Mouse (Mus musculus): ENCODE measurements around the gene R3hdm2. TPM values are rescaled to one million over a fixed set of nuclear protein-coding genes. Genes with fewer than 3 reads are reported as not detected.

Gene R3hdm2
- polyA plus RNA-seq, 1 experiment from 2014 or later = 34.9 TPM

- WGBS = 4% methylated on average over 26 of the region's 26 CpGs
- ATAC-seq (ENCODE audit: insufficient number of reproducible peaks, low FRiP score, low TSS enrichment, low read depth) = no peak
- H3K4me3 ChIP-seq = peak overlapping the region; percentile 31
- H3K27ac ChIP-seq = no peak overlapping the region
- peaks cover 75% of the 10 kb centered on the region for H3K4me1 ChIP-seq
- no peak overlapping the region for H3K9ac ChIP-seq
- H3K36me3 ChIP-seq = no peaks in the 10 kb centered on the region
- H3K4me2 ChIP-seq = peak overlapping the region; percentile 42
- H3K27me3 ChIP-seq = peaks cover 78% of the 10 kb centered on the region
- no peaks in the 10 kb centered on the region for H3K9me3 ChIP-seq
Measured at GRCm38 (mm10) chr10:127526681-127527080, 146.6 kb downstream of the R3hdm2 start.

DNA sequence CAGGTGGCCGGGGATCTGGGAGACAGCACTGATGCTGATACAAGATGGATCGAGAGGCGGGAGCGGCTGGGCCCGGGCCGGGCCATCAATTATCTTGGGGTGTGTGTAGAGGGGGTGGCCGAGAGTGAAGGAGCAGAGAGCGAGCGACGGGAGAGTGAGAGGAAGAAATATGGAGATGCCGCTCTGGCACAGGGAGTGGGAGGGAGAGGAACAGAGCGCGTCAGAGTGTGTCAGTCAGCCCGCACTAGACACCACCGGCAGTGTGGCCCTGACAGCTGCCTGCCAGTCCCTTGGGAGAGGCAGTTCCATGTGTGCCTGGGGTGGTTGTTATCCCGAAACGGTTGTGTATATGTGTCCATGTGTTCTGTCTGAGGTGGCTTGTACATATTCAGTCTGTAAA, 147.4 kb downstream of the R3hdm2 start:
- no peaks in the 10 kb centered on the region for H3K36me3 ChIP-seq

DNA sequence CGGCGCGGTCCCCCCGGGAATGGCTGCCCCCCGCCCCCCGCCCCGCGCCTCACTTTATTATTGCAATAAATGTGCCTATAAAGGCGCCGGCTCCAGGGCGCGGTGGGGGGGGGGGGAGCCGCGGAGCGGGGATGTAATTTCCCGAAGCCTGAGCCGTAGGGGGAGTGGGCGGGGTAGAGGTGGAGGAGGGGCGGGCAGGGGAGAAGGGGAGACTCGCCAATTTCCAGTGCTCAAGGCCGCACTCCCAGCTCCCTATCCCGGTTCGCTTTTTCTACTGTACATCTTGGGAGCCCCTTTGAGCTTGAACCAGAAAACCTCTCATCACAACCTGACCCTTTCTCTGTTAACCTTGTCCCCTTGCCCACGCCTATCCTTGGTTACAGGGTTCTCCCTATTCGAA, 150.8 kb downstream of the R3hdm2 start:
- no peak for ATAC-seq (ENCODE audit: insufficient number of reproducible peaks, low FRiP score, low TSS enrichment, low read depth)

More for the DNA sequence above, 147.4 kb downstream of the R3hdm2 start:
- no peak for ATAC-seq (ENCODE audit: insufficient number of reproducible peaks, low FRiP score, low TSS enrichment, low read depth)
- 23% methylated on average over 17 of the region's 17 CpGs for WGBS
- Histone ChIP-seq H3K27me3 (peaks cover 84% of the 10 kb centered on the region), H3K4me2 (no peak overlapping the region), H3K9me3 (no peaks in the 10 kb centered on the region), H3K4me1 (peaks cover 82% of the 10 kb centered on the region), H3K4me3 (peak overlapping the region; percentile 7; the same call in 1 of the 2 replicates), H3K9ac (no peak overlapping the region), H3K27ac (no peak overlapping the region)

DNA sequence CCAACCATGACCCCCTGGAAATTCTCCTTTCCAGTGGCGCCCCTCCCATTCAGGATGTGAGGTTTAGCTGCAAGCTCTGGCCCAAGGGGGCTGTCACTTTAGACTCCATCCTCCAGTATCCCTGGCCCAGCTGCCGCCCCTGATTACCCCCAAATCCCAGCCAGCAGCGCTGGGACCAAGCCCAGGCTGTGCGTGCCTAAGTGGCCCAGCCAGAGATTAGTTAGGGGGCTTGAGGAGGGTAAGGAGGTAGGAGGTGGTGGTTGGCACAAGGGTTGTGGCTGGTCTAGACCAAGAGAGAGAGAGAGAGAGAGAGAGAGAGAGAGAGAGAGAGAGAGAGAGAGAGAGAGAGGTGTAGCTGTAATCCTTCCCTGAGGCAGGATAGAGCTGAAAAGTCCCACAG, 151.4 kb downstream of the R3hdm2 start:
- 9% methylated on average over 4 of the region's 4 CpGs for WGBS
- peaks cover 86% of the 10 kb centered on the region for H3K4me1 ChIP-seq
- H3K27ac ChIP-seq = 0 out of 2 replicates have a peak overlapping the region, but pooled peaks have one; percentile 43
- peaks cover 96% of the 10 kb centered on the region for H3K27me3 ChIP-seq
- no peak overlapping the region for H3K9ac ChIP-seq
- peak overlapping the region; percentile 44 for H3K4me2 ChIP-seq
- peak overlapping the region; percentile 25 for H3K4me3 ChIP-seq
- H3K9me3 ChIP-seq = no peaks in the 10 kb centered on the region
- no peak for ATAC-seq (ENCODE audit: insufficient number of reproducible peaks, low FRiP score, low TSS enrichment, low read depth)
- no peaks in the 10 kb centered on the region for H3K36me3 ChIP-seq

More for the DNA sequence above, 150.8 kb downstream of the R3hdm2 start:
- H3K4me2 ChIP-seq = peak overlapping the region; percentile 44
- H3K9me3 ChIP-seq = no peaks in the 10 kb centered on the region
- H3K27ac ChIP-seq = no peak overlapping the region
- peaks cover 92% of the 10 kb centered on the region for H3K4me1 ChIP-seq
- no peaks in the 10 kb centered on the region for H3K36me3 ChIP-seq
- 3% methylated on average over 14 of the region's 25 CpGs for WGBS
- H3K27me3 ChIP-seq = peaks cover 96% of the 10 kb centered on the region
- H3K4me3 ChIP-seq = peak overlapping the region; percentile 25
- no peak overlapping the region for H3K9ac ChIP-seq

DNA sequence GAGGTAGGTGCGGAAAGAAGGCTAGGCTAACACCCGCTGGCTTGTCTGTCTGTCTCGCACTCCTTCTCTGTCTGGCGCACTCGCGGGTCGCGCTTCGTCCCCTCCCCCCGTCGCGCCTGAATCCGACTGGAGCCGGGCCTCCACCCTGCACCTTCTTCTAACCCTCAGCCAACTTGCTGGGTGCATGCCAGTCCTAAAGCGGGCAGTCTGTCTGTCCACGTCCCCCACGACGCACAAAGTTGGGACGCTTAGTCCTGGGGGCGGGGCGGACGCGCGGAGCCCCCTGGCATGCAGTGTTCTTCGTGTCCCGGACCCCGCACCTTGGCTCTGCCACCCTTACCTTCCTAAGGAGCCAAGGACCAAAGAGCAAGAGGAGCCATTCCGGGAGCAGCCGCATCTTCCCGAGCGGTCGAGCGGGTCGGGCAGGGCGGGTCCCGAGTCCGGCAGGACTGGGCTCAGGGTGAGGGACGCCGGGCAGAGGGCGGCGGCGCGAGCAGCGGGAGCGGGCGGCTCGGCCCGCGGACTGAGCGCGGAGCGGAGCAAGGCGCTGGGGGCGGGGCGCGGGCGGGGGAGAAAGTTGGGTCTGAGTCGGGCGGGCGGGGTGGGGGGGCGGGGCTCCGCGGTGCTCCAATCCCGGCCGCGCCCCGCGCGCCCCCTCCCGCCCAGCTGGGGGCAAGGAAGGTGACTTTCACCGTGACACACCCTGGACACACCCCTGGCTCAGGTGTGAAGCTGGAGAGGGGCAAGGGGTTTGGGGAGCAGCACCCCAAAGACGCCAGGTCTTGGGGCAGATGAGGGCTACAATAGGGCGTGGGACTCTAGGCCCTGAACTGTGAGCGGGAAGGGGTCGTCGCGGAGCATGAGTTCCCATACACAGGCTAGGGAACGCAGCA, 154.2 kb downstream of the R3hdm2 start, which contains the start of gene Nxph4:
Nxph4 (minus strand) TSS at position 524 of the 893 bp plus-strand sequence.
- Histone ChIP-seq H3K4me3 (peak within 1 kb of the TSS; percentile 46), H3K27me3 (peaks cover 74% of the 10 kb centered on the region), H3K4me2 (peak within 1 kb of the TSS; percentile 83), H3K27ac (no peak within 1 kb of the TSS), H3K9me3 (no peaks in the 10 kb centered on the region), H3K9ac (peak within 1 kb of the TSS; percentile 10; the same call in 1 of the 2 replicates), H3K4me1 (peaks cover 63% of the 10 kb centered on the region), H3K36me3 (peaks cover 9% of the 10 kb centered on the region)
- no peak for ATAC-seq (ENCODE audit: insufficient number of reproducible peaks, low FRiP score, low TSS enrichment, low read depth)
- WGBS = under 1% methylated on average over 63 of the region's 78 CpGs

DNA sequence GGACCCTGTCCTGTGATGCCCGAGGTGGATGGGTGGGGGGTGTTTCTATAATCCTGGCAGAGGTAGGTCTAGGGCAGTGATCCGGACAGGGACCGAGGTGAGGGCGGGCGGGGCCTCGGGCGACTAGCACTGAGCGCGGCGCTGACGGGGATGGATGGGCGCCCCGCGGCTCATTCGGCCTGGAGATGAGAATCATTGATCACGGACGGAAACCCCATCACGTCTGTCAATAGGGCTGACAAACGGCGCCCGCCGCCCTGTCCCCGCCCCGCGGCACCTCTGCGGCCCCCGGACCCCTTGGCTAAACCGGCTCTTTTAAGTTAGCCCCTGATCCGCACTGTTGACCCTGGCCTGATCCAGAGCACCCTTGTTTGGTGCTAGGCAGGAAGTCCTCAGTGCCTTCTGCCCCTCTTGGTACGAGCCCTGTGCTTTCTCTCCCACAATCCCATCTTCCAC, 154.8 kb downstream of the R3hdm2 start:
- Histone ChIP-seq H3K27ac (no peak overlapping the region), H3K4me3 (peak overlapping the region; percentile 46), H3K36me3 (peaks cover 16% of the 10 kb centered on the region), H3K4me2 (peak overlapping the region; percentile 83), H3K4me1 (peaks cover 57% of the 10 kb centered on the region), H3K27me3 (peaks cover 67% of the 10 kb centered on the region), H3K9ac (no peak overlapping the region), H3K9me3 (no peaks in the 10 kb centered on the region)
- no peak for ATAC-seq (ENCODE audit: insufficient number of reproducible peaks, low FRiP score, low TSS enrichment, low read depth)
- 1% methylated on average over 24 of the region's 30 CpGs for WGBS

- H3K4me2 ChIP-seq = no peak overlapping the region
Measured at GRCm38 (mm10) chr10:127536586-127537314, 156.6 kb downstream of the R3hdm2 start.

GRCm38 (mm10) chr10:127537854-127538583, 157.9 kb downstream of the R3hdm2 start:
- Histone ChIP-seq H3K27me3 (peaks cover 40% of the 10 kb centered on the region), H3K9me3 (no peaks in the 10 kb centered on the region), H3K27ac (0 out of 2 replicates have a peak overlapping the region, but pooled peaks have one; percentile 1), H3K4me3 (no peak overlapping the region), H3K4me1 (peaks cover 26% of the 10 kb centered on the region), H3K4me2 (no peak overlapping the region), H3K36me3 (peaks cover 47% of the 10 kb centered on the region), H3K9ac (no peak overlapping the region)
- WGBS = 25% methylated on average over 7 of the region's 7 CpGs
- no peak for ATAC-seq (ENCODE audit: insufficient number of reproducible peaks, low FRiP score, low TSS enrichment, low read depth)

More at GRCm38 (mm10) chr10:127536586-127537314, 156.6 kb downstream of the R3hdm2 start:
- ATAC-seq (ENCODE audit: insufficient number of reproducible peaks, low FRiP score, low TSS enrichment, low read depth) = no peak
- Histone ChIP-seq H3K4me3 (no peak overlapping the region), H3K4me1 (peaks cover 39% of the 10 kb centered on the region), H3K9me3 (no peaks in the 10 kb centered on the region), H3K9ac (no peak overlapping the region), H3K36me3 (peaks cover 34% of the 10 kb centered on the region), H3K27me3 (peaks cover 52% of the 10 kb centered on the region), H3K27ac (no peak overlapping the region)
- WGBS = 13% methylated on average over 8 of the region's 8 CpGs

- H3K9me3 ChIP-seq = no peaks in the 10 kb centered on the region
- peaks cover 3% of the 10 kb centered on the region; the same call in 1 of the 2 replicates for H3K4me1 ChIP-seq
- no peak for ATAC-seq (ENCODE audit: insufficient number of reproducible peaks, low FRiP score, low TSS enrichment, low read depth)
- H3K9ac ChIP-seq = no peak overlapping the region
- no peak overlapping the region for H3K4me3 ChIP-seq
- no peak overlapping the region for H3K4me2 ChIP-seq
- H3K27me3 ChIP-seq = peaks cover 5% of the 10 kb centered on the region
- H3K36me3 ChIP-seq = peaks cover 82% of the 10 kb centered on the region
- 95% methylated on average over 8 of the region's 8 CpGs for WGBS
- H3K27ac ChIP-seq = no peak overlapping the region
Measured at GRCm38 (mm10) chr10:127541510-127541909, 161.4 kb downstream of the R3hdm2 start.

- ATAC-seq (ENCODE audit: insufficient number of reproducible peaks, low FRiP score, low TSS enrichment, low read depth) = no peak
- Histone ChIP-seq H3K4me2 (no peak overlapping the region), H3K4me1 (peaks cover 3% of the 10 kb centered on the region; the same call in 1 of the 2 replicates), H3K27me3 (peaks cover 1% of the 10 kb centered on the region; the same call in 1 of the 2 replicates), H3K9me3 (no peaks in the 10 kb centered on the region), H3K9ac (no peak overlapping the region), H3K27ac (no peak overlapping the region), H3K36me3 (peaks cover 87% of the 10 kb centered on the region), H3K4me3 (no peak overlapping the region)
- 91% methylated on average over 13 of the region's 13 CpGs for WGBS
Measured at GRCm38 (mm10) chr10:127542084-127542483, 162.0 kb downstream of the R3hdm2 start.

DNA sequence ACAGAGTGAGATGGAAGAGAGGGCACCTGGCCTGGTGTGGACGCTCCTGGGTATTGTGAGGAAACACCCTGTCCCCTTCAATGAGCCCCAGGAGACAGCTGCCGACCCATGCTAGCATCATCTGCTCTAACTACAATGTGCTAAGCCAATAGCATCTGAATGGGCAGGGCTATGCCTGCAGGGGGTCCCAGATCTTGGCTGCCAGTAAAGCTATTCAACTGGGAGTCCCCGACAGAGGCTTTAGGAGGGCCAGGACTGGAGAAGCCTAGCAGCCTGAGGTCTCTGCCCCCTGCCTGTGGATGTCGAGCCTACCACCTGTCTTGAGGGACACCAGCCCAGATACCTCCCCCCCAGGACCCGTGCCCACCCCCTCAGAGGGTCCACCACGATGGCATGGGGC, 162.6 kb downstream of the R3hdm2 start:
- Histone ChIP-seq H3K27ac (no peak overlapping the region), H3K4me2 (no peak overlapping the region), H3K4me1 (peaks cover under 1% of the 10 kb centered on the region; the same call in 1 of the 2 replicates), H3K27me3 (no peaks in the 10 kb centered on the region), H3K9me3 (no peaks in the 10 kb centered on the region), H3K4me3 (no peak overlapping the region), H3K36me3 (peaks cover 94% of the 10 kb centered on the region), H3K9ac (no peak overlapping the region)
- ATAC-seq (ENCODE audit: insufficient number of reproducible peaks, low FRiP score, low TSS enrichment, low read depth) = no peak
- 43% methylated on average over 6 of the region's 6 CpGs for WGBS

Data from limb, embryonic 15.5 days (tissue).